Mouse (Mus musculus) embryonic fibroblast, embryonic 13.5 days (primary cell): Measurements from ENCODE around the gene Itgav. TPM values are rescaled to one million over a fixed set of nuclear protein-coding genes. Genes with fewer than 3 reads are reported as not detected.

Source experiments
- H3K27ac ChIP-seq: 2 replicates; pipeline ENCODE4 v1.5.1; 2012; ENCODE audit warnings: low read length, control low read depth, inconsistent platforms; ENCODE audit not compliant: insufficient read depth
- H3K4me1 ChIP-seq: 2 replicates; pipeline ENCODE4 v1.6.1; 2011; ENCODE audit warnings: low read length; ENCODE audit not compliant: control insufficient read depth, insufficient read depth
- H3K4me3 ChIP-seq: 2 replicates; pipeline ENCODE4 v1.5.1; 2011; ENCODE audit warnings: mild to moderate bottlenecking, control low read depth, low read length; ENCODE audit not compliant: insufficient read depth
- CTCF ChIP-seq: IDR thresholded peaks from 2 replicates; pipeline ENCODE4 v1.5.1; 2011; ENCODE audit warnings: mild to moderate bottlenecking, control low read depth, low read length, moderate library complexity, borderline replicate concordance; ENCODE audit not compliant: insufficient read depth
- POLR2A ChIP-seq: IDR thresholded peaks from 2 replicates; pipeline ENCODE4 v1.6.1; 2011; ENCODE audit warnings: low read depth, mild to moderate bottlenecking, control low read depth, low read length, moderate library complexity
- polyA plus RNA-seq: library from polyadenylated mRNA; stranded (reverse); fragments of >200 nt; gene quantifications from 2 replicates; pipeline ENCODE4 v1.2.4, GENCODE M21; 2011; ENCODE audit warnings: low read depth; ENCODE audit not compliant: missing spikeins, insufficient read length

The Itgav gene
- polyA plus RNA-seq, 1 experiment, result 219 TPM

DNA sequence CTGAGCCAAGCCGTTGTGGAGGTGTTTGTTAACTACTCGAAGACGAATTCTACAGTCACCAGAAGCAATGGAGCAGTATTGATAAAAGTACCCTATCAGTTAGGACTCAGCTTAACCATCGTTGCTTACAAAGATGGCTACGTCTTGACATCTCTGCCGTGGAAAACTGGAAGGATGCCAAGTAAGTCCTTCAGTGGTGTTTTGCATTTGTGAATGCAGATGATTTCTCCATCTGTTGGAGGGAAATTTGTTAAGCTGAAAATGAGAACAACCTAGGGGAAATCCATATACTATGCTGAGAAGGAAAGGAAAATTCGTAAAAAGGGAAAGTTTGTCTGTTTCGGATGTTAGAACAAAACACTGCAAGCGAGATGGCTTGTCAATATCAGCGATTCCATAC, 129.2 kb downstream of the Itgav start:
- TF ChIP-seq POLR2A (no peak), CTCF (no peak)

DNA sequence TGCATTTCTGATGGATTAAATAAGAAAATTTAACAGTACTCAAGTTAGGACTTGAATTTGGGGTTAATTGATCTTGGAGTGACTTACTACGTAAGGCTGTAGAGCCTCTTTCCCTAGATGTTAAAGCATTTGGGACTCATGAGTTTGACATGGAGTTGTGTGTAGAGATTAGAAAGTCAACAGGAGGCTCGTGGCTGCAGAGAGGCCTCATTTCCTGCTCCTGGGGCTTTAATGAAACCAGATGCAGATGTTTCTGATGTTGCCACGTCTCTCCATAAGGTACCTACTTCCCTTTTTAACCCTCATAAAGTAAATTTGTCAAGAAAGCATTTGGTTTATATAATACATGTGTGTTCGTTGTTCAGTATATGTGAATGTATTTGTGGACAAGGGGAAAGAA, 132.0 kb downstream of the Itgav start:
- TF ChIP-seq CTCF (no peak), POLR2A (no peak)
- no peak overlapping the region for H3K4me3 ChIP-seq
- H3K4me1 ChIP-seq, result no peaks in the 10 kb centered on the region
- no peak overlapping the region for H3K27ac ChIP-seq

More for the DNA sequence above, 129.2 kb downstream of the Itgav start:
- no peaks in the 10 kb centered on the region for H3K4me1 ChIP-seq
- H3K4me3 ChIP-seq, result no peak overlapping the region
- no peak overlapping the region for H3K27ac ChIP-seq

Other genes starting within 250 kb of the Itgav start
- 138 and 150 TPM in 2 replicates for gene Zc3h15, start 80.0 kb upstream of the Itgav start, polyA plus RNA-seq
- 13.5 and 16.6 TPM in 2 replicates for gene Fam171b, start 88.2 kb downstream of the Itgav start, polyA plus RNA-seq
- gene Zswim2, start 216.8 kb downstream of the Itgav start, polyA plus RNA-seq, result not detected in 2 replicates
- gene Gm13698, start 231.3 kb downstream of the Itgav start, polyA plus RNA-seq, result not detected in 2 replicates
- not detected in 2 replicates for gene Gm13693, start 237.1 kb downstream of the Itgav start, polyA plus RNA-seq
- gene Gm13695, start 242.9 kb downstream of the Itgav start, polyA plus RNA-seq, result not detected in 2 replicates
- not detected in 2 replicates for gene Gm13696, start 248.7 kb downstream of the Itgav start, polyA plus RNA-seq